Mouse (Mus musculus) ovary, adult 2 months (tissue): ENCODE results near the gene Gm2042. TPM values are rescaled to one million over a fixed set of nuclear protein-coding genes. Genes with fewer than 3 reads are reported as not detected.

ENCODE experiments used
- polyA plus RNA-seq: library from polyadenylated mRNA; depleted of rRNA; stranded (reverse); fragments of >200 nt; gene quantifications from 2 replicates; pipeline ENCODE4 v1.2.3, GENCODE M21; 2012; rRNA removed

Gm2042 gene
- 3.0 and 3.8 TPM in 2 replicates for polyA plus RNA-seq

DNA sequence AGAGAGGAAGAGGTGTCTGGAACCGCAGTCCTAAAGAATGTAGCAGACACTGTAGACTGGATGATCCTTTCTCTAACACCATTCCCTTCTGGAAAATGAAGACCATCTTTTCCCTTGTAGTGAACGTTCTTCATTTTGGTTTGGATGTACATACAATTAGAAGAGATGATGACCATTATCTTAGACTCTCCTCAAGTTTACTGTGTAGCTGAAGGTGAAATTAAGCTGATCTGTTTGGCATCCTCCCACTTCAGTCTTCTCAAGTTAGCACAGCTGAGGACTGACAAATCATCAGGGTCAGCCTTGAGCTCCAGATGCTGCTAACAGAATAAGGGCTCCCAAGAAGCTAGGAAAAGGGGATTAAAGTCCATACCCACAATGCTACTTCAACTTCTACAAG lies at the start of gene Gm2042:
Gm2042 (plus strand) TSS at position 301 of the 400 bp plus-strand sequence.

DNA sequence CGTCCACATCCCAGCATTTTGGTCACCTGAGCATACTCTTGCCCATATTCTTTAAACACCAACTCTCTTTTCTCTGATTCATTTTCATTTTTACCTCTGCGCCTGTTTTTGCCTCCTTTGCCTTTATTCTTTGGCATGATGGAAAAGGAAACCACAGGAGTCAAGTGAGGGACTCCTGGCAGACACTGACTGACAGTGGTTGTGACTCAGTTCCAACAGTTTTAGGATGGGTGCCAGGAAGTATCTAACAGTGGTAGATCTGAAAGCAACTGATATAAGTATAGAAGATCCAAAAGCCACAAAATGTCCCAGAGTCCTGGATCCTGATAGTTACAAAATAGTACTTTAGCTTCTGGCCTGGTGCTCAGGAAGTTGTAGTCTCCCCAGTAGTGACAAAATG lies 34.2 kb upstream of the Gm2042 start, which contains the start of gene Gm2035:
Gm2035 (minus strand) TSS at position 137 of the 400 bp plus-strand sequence.

Other genes starting within 250 kb of the Gm2042 start
- gene Gm21319, start 178.3 kb upstream of the Gm2042 start, polyA plus RNA-seq = not detected in 2 replicates
- gene Gm21936, start 158.6 kb upstream of the Gm2042 start, polyA plus RNA-seq = not detected in 2 replicates
- not detected in 2 replicates for gene BB287469, start 137.5 kb upstream of the Gm2042 start, polyA plus RNA-seq
- not detected in 2 replicates for gene Gm2001, start 111.7 kb upstream of the Gm2042 start, polyA plus RNA-seq
- not detected in 2 replicates for gene Gm2016, start 80.0 kb upstream of the Gm2042 start, polyA plus RNA-seq
- not detected in 2 replicates for gene Gm2022, start 58.7 kb upstream of the Gm2042 start, polyA plus RNA-seq
- not detected in 2 replicates for gene Gm2035, start 34.2 kb upstream of the Gm2042 start, polyA plus RNA-seq
- gene Gm2075, start 57.8 kb downstream of the Gm2042 start, polyA plus RNA-seq = not detected in 2 replicates
- gene Gm6803, start 64.7 kb downstream of the Gm2042 start, polyA plus RNA-seq = not detected in 2 replicates
- not detected in 2 replicates for gene Gm2056, start 72.9 kb downstream of the Gm2042 start, polyA plus RNA-seq
- gene Gm16368, start 129.6 kb downstream of the Gm2042 start, polyA plus RNA-seq = not detected in 2 replicates
- gene Gm10436, start 228.0 kb downstream of the Gm2042 start, polyA plus RNA-seq = 0.94 and 2.1 TPM in 2 replicates